Mouse (Mus musculus) G1E (cell line): ENCODE measurements around the gene Gm13271.

ENCODE experiments used
- CTCF ChIP-seq: IDR thresholded peaks from 2 replicates; pipeline ENCODE4 v1.5.1; 2012; ENCODE audit warnings: low read depth, low read length, inconsistent platforms, mixed read lengths
- TAL1 ChIP-seq: conservative IDR thresholded peaks from 2 replicates; pipeline ENCODE4 v1.6.1; 2012; ENCODE audit warnings: low read depth, low read length, inconsistent platforms, mixed read lengths

DNA sequence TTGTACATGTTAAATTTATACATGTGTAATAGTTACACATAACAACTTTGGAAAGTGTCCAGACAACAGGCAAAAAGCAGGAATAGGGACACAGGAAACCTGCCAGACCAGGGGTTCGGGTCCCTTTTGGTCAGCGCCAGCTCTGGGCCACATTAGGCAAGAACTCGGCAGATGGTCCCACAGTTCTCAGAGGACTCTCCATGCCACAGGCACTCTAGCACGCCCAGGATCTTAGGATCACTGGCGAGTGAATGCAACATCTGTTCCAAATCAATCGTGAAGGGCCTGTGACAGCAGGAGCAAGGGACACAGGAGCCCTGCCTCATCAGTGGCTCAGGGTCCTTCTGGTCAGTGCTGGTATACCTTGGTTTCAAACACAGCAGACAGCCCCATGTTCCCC, 4.7 kb upstream of the Gm13271 start:
- TF ChIP-seq CTCF: no peak
- TF ChIP-seq TAL1: no peak
